Mouse (Mus musculus): ENCODE results near the gene Slc25a26.
A peak's percentile ranks its signal among the peaks of the same experiment; 100 is the strongest.

The Slc25a26 gene

DNA sequence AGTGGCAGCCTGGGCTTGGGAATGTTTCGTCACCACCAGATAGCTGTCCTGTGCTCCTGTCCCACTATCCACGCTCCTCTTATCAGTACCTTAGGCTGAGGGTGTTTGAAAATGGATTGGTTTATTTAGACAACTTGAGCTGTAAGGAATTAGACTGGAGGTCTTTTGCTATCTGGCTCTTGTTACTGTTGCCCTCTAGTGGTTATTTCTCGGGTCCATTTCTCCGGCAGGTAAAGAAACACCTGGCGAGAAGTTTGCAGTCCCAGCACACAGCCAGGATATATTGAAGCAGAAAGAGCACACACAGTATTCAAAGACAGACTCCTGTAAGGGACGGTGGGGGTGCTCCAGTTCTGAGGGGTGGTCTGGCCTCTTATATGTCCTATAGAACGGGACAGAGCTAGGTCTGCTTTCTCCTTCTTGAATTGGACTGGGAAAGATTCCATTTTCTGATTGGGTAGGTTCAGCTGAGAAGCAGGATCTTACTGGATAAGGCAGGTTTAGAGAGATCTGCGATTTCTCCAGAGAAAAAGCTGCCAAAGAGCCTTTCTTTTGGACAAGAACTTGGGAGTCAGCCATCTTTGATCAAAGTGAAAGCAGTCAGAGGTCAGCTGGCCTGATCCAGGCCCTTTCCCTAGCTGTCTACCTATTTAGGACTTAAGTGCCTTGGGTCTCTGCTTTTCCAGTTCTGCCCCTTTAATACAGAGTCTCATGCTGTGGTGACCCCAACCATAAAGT is 63.2 kb downstream of the Slc25a26 start:
- no peaks in the 10 kb centered on the region for H3K9me3 ChIP-seq (ENCODE audit: low read length)
- H3K4me3 ChIP-seq (replicated peaks; ENCODE audit: low read length), result no peak overlapping the region
- peaks cover 24% of the 10 kb centered on the region for H3K36me3 ChIP-seq (ENCODE audit: insufficient read depth, low read length)
- TF ChIP-seq POU5F1 (IDR thresholded peaks at IDR 0.05; ENCODE audit: borderline replicate concordance, low read length) (no peak), CTCF (conservative IDR thresholded peaks at IDR 0.05; ENCODE audit: low read length) (peak; percentile 52)
- no peaks in the 10 kb centered on the region for H3K27me3 ChIP-seq (ENCODE audit: insufficient read depth, low read length)
- H3K4me1 ChIP-seq (replicated peaks; ENCODE audit: low read depth, low read length), result no peaks in the 10 kb centered on the region

DNA sequence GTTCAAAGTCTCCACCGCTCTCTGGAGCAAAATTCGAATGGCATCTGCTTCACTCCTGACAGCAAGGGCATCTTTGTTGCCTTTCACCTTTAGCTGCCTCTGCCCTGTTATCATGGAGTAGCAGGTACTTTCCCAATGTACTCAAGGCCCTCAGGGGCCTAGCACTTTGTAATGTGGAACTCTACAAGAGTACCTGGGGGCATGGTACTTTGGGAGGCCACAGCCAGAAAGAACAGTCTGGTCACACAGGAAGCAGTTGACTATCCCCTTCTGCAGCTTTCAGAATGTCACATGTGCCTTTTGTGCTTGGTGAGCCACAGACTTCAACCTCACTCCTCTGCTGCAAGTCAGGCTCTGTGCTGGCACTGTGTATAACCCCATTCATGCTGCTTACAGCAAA is 65.6 kb downstream of the Slc25a26 start:
- no peaks in the 10 kb centered on the region for H3K4me1 ChIP-seq (replicated peaks; ENCODE audit: low read depth, low read length)
- no peaks in the 10 kb centered on the region for H3K9me3 ChIP-seq (ENCODE audit: low read length)
- H3K4me3 ChIP-seq (replicated peaks; ENCODE audit: low read length), result no peak overlapping the region
- peaks cover 13% of the 10 kb centered on the region; the same call in 1 of the 2 replicates for H3K36me3 ChIP-seq (ENCODE audit: insufficient read depth, low read length)
- no peak for TF ChIP-seq CTCF (conservative IDR thresholded peaks at IDR 0.05; ENCODE audit: low read length)
- no peak for TF ChIP-seq POU5F1 (IDR thresholded peaks at IDR 0.05; ENCODE audit: borderline replicate concordance, low read length)
- no peaks in the 10 kb centered on the region for H3K27me3 ChIP-seq (ENCODE audit: insufficient read depth, low read length)

DNA sequence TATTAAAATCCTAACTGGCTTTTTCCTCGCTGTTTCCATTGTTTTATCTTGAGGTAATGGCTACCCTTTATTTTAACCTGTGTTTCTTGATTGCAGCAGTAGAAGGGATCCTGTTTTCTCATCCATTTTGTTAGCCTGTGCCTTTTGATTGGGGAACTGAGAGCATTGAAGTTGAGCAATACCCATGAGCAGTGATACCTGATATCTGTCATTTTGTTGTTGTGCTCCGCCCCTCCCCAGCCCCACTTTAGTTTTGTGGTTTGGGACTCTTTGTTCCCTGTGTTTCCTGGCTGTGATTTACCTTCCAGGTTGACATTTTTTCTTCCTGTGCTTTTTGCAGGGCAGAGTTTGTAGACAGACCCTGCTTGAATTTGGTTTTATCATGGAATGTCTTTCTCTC is 67.9 kb downstream of the Slc25a26 start:
- Histone ChIP-seq H3K4me1 (replicated peaks; ENCODE audit: low read depth, low read length) (no peaks in the 10 kb centered on the region), H3K27me3 (ENCODE audit: insufficient read depth, low read length) (no peaks in the 10 kb centered on the region), H3K4me3 (replicated peaks; ENCODE audit: low read length) (no peak overlapping the region), H3K9me3 (ENCODE audit: low read length) (no peaks in the 10 kb centered on the region), H3K36me3 (ENCODE audit: insufficient read depth, low read length) (peaks cover 11% of the 10 kb centered on the region; the same call in 1 of the 2 replicates)
- TF ChIP-seq NANOG (IDR thresholded peaks at IDR 0.05; ENCODE audit: borderline replicate concordance, low read length) (no peak), CTCF (conservative IDR thresholded peaks at IDR 0.05; ENCODE audit: low read length) (no peak), POU5F1 (IDR thresholded peaks at IDR 0.05; ENCODE audit: borderline replicate concordance, low read length) (no peak)

DNA sequence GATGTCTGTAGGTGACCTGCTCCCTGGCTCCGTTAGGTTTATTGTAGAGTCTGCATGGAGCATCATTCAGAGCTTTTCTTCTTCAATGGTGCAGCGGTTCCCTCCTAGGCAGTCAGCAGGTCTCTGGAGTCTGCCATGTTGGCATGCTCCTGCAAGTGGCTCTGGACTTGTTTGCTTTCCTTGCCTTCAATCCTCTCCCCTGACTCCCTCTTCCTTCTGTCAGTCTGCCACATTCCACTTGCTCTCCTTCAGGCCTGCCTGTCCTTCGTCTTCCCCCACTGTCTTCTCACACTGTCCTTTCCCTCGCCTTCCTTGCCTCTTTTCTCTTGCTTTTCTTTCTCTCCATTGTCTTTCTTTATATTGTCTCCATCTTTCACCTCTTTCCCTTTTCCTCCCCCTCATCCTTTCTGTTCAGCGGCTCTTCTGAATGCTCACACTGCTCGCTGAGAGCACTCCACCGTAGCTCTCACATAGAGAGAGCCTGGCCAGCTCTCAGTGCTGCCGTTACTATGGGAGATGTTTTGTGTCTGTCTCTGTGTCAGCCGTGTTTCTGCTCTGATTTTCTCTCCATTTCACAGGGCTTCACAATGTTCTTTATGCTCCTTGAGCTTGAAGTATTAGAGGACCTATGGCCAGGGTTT is 75.5 kb downstream of the Slc25a26 start:
- TF ChIP-seq NANOG (IDR thresholded peaks at IDR 0.05; ENCODE audit: borderline replicate concordance, low read length) (no peak), CTCF (conservative IDR thresholded peaks at IDR 0.05; ENCODE audit: low read length) (no peak), POU5F1 (IDR thresholded peaks at IDR 0.05; ENCODE audit: borderline replicate concordance, low read length) (no peak)
- Histone ChIP-seq H3K4me3 (replicated peaks; ENCODE audit: low read length) (no peak overlapping the region), H3K27me3 (ENCODE audit: insufficient read depth, low read length) (no peaks in the 10 kb centered on the region), H3K36me3 (ENCODE audit: insufficient read depth, low read length) (peaks cover 12% of the 10 kb centered on the region), H3K4me1 (replicated peaks; ENCODE audit: low read depth, low read length) (no peaks in the 10 kb centered on the region), H3K9me3 (ENCODE audit: low read length) (no peaks in the 10 kb centered on the region)

DNA sequence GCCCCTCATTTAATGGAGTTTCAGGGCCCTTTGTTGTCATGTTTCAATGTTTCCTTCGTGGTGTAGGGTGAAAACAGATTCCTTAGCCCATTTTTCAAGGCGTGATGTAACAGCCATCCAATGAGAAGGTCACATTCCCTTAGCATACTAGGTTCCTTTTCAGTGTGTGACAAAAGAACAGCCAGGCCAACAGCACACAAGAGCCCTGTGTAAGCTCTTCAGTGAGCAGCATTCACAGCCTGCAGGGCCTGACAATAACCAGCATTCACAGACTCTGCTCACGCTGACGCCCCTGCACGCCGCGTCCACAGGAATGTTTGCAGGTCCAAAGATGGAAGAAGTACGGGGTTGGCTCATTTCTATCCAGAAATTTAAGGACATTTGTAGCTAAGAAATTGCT is 77.9 kb downstream of the Slc25a26 start:
- no peak overlapping the region for H3K4me3 ChIP-seq (replicated peaks; ENCODE audit: low read length)
- no peaks in the 10 kb centered on the region for H3K4me1 ChIP-seq (replicated peaks; ENCODE audit: low read depth, low read length)
- TF ChIP-seq POU5F1 (IDR thresholded peaks at IDR 0.05; ENCODE audit: borderline replicate concordance, low read length) (no peak), NANOG (IDR thresholded peaks at IDR 0.05; ENCODE audit: borderline replicate concordance, low read length) (no peak), CTCF (conservative IDR thresholded peaks at IDR 0.05; ENCODE audit: low read length) (no peak)
- H3K36me3 ChIP-seq (ENCODE audit: insufficient read depth, low read length), result peaks cover 12% of the 10 kb centered on the region
- no peaks in the 10 kb centered on the region for H3K27me3 ChIP-seq (ENCODE audit: insufficient read depth, low read length)
- no peaks in the 10 kb centered on the region for H3K9me3 ChIP-seq (ENCODE audit: low read length)

DNA sequence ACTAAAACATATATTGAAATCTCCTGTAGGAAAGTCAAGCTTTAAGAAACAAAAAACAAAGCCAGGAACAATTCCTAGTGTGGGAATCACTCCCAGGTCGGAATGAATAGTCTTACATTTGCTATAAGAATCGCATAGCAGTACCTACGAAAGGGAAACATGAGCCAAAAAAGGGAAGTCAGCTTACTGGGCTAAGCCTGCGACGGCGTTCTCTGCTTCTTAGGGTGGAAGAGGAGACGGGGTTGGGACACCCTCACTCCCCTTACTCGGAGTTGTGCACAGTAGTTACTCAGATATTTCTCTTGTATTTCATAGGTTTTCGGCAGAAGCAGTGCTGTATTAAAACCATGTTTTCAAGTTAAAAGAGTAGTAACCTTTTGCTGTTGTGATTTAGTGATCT is 81.9 kb downstream of the Slc25a26 start:
- no peaks in the 10 kb centered on the region for H3K4me1 ChIP-seq (replicated peaks; ENCODE audit: low read depth, low read length)
- H3K36me3 ChIP-seq (ENCODE audit: insufficient read depth, low read length), result 0 out of 2 replicates have a peak, but pooled peaks cover 4% of the 10 kb centered on the region
- no peak overlapping the region for H3K4me3 ChIP-seq (replicated peaks; ENCODE audit: low read length)
- no peak for TF ChIP-seq NANOG (IDR thresholded peaks at IDR 0.05; ENCODE audit: borderline replicate concordance, low read length)
- TF ChIP-seq CTCF (conservative IDR thresholded peaks at IDR 0.05; ENCODE audit: low read length), result no peak
- no peak for TF ChIP-seq POU5F1 (IDR thresholded peaks at IDR 0.05; ENCODE audit: borderline replicate concordance, low read length)
- no peaks in the 10 kb centered on the region for H3K9me3 ChIP-seq (ENCODE audit: low read length)
- H3K27me3 ChIP-seq (ENCODE audit: insufficient read depth, low read length), result no peaks in the 10 kb centered on the region

DNA sequence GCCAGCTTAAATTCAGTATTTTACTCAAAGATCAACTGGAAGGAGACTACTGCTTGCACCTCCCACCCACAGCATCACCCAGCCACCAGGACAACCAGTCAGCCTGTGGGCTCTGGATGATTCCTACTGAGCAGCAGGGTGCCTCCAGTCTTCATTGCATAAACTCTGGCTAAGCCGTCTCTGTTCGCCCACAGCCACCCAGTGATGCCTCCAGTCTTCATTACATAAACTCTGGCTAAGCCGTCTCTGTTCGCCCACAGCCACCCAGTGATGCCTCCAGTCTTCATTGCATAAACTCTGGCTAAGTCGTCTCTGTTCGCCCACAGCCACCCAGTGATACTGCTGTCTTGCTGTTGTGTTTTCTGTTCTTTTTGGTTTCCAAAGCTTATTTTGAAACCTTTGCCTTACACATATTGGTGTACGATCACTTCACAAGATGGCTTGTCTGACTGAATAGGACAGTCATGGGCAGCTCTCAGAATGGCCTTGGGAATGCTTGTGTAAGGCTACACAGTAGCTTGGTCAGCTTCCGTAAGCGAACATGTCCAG is 84.1 kb downstream of the Slc25a26 start:
- no peak for TF ChIP-seq CTCF (conservative IDR thresholded peaks at IDR 0.05; ENCODE audit: low read length)
- no peak for TF ChIP-seq NANOG (IDR thresholded peaks at IDR 0.05; ENCODE audit: borderline replicate concordance, low read length)
- Histone ChIP-seq H3K36me3 (ENCODE audit: insufficient read depth, low read length) (no peaks in the 10 kb centered on the region), H3K4me3 (replicated peaks; ENCODE audit: low read length) (no peak overlapping the region), H3K27me3 (ENCODE audit: insufficient read depth, low read length) (no peaks in the 10 kb centered on the region), H3K4me1 (replicated peaks; ENCODE audit: low read depth, low read length) (no peaks in the 10 kb centered on the region), H3K9me3 (ENCODE audit: low read length) (peaks cover 6% of the 10 kb centered on the region; the same call in 1 of the 2 replicates)

DNA sequence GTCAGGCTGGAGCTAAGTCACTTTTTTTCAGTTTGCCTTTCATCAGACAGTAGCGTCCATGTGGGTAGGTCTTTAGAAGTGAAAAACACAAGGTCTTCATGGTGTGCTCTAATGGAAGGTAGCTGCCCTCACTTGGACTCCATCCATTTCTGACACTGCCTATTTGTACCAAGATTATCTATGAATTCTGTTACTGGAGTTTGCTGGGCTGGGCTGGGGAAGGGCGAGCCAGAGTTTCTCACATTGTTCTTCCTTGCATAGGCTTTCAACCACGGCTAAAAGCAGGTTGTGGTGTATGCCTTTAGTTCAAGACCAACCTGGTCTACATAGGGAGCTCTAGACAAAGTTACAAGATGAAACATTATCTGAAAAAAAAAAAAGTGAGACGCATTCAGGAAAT is 84.8 kb downstream of the Slc25a26 start:
- H3K9me3 ChIP-seq (ENCODE audit: low read length), result peaks cover 6% of the 10 kb centered on the region; the same call in 1 of the 2 replicates
- TF ChIP-seq CTCF (conservative IDR thresholded peaks at IDR 0.05; ENCODE audit: low read length) (no peak), NANOG (IDR thresholded peaks at IDR 0.05; ENCODE audit: borderline replicate concordance, low read length) (no peak), POU5F1 (IDR thresholded peaks at IDR 0.05; ENCODE audit: borderline replicate concordance, low read length) (no peak)
- H3K4me1 ChIP-seq (replicated peaks; ENCODE audit: low read depth, low read length), result no peaks in the 10 kb centered on the region
- H3K27me3 ChIP-seq (ENCODE audit: insufficient read depth, low read length), result no peaks in the 10 kb centered on the region
- H3K36me3 ChIP-seq (ENCODE audit: insufficient read depth, low read length), result no peaks in the 10 kb centered on the region
- H3K4me3 ChIP-seq (replicated peaks; ENCODE audit: low read length), result no peak overlapping the region
